Mouse (Mus musculus): ENCODE measurements around the gene Dgkd. TPM values are rescaled to one million over a fixed set of nuclear protein-coding genes. Genes with fewer than 3 reads are reported as not detected.

The Dgkd gene
- polyA plus RNA-seq, 1 experiment from 2014 or later = 31.7 TPM

- Histone ChIP-seq H3K4me1 (ENCODE audit: control insufficient read depth, insufficient read depth, low read length) (0 out of 2 replicates have a peak, but pooled peaks cover 2% of the 10 kb centered on the region), H3K4me3 (ENCODE audit: low read depth, low read length) (no peak overlapping the region), H3K27ac (ENCODE audit: low read depth, low read length) (no peak overlapping the region), H3K9ac (ENCODE audit: low read length) (no peak overlapping the region), H3K36me3 (ENCODE audit: control insufficient read depth, insufficient read depth, low read length) (peaks cover 64% of the 10 kb centered on the region), H3K4me2 (ENCODE audit: low read length) (no peak overlapping the region), H3K27me3 (replicated peaks; ENCODE audit: control insufficient read depth, insufficient read depth, low read length) (no peaks in the 10 kb centered on the region), H3K9me3 (replicated peaks; ENCODE audit: control insufficient read depth, low read length) (no peaks in the 10 kb centered on the region)
- DNase-seq (ENCODE audit: low spot score) (peak; percentile 18), ATAC-seq (no peak)
- 34% methylated on average over 5 of the region's 5 CpGs for WGBS
These were observed 76.6 kb downstream of the Dgkd start for GRCm38 (mm10) chr1:87929730-87930129.

- ATAC-seq (no peak), DNase-seq (ENCODE audit: low spot score) (peak; percentile 9)
- Histone ChIP-seq H3K27ac (ENCODE audit: low read depth, low read length) (no peak overlapping the region), H3K4me3 (ENCODE audit: low read depth, low read length) (no peak overlapping the region), H3K4me1 (ENCODE audit: control insufficient read depth, insufficient read depth, low read length) (0 out of 2 replicates have a peak, but pooled peaks cover 2% of the 10 kb centered on the region), H3K36me3 (ENCODE audit: control insufficient read depth, insufficient read depth, low read length) (peaks cover 57% of the 10 kb centered on the region), H3K9ac (ENCODE audit: low read length) (no peak overlapping the region), H3K27me3 (replicated peaks; ENCODE audit: control insufficient read depth, insufficient read depth, low read length) (no peaks in the 10 kb centered on the region), H3K9me3 (replicated peaks; ENCODE audit: control insufficient read depth, low read length) (no peaks in the 10 kb centered on the region), H3K4me2 (ENCODE audit: low read length) (no peak overlapping the region)
- WGBS = 88% methylated on average over 5 of the region's 5 CpGs
These were observed 80.0 kb downstream of the Dgkd start for GRCm38 (mm10) chr1:87933051-87933450.

DNA sequence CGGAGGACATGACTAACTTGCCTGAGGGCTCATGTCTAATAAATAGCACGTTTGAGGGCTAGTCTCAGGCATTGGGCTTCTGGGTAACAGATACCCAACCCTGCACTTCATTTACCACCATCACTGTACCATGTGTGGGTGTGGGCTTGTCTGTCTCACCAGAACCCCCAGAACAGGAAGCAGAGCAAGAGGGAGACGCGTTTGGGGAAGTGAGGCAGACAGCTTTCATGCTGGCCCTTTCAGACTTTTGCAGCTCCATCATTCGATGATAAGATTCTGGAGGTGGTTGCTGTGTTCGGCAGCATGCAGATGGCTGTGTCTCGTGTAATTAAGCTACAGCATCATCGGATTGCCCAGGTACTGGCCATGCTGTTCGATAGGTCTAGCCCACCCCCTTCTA lies 82.0 kb downstream of the Dgkd start:
- WGBS = 86% methylated on average over 9 of the region's 9 CpGs

GRCm38 (mm10) chr1:87935546-87935945 lies 82.5 kb downstream of the Dgkd start:
- peaks cover 66% of the 10 kb centered on the region for H3K36me3 ChIP-seq (ENCODE audit: control insufficient read depth, insufficient read depth, low read length)
- WGBS = 89% methylated on average over 2 of the region's 2 CpGs
- H3K4me3 ChIP-seq (ENCODE audit: low read depth, low read length) = no peak overlapping the region
- no peaks in the 10 kb centered on the region for H3K9me3 ChIP-seq (replicated peaks; ENCODE audit: control insufficient read depth, low read length)
- no peak for ATAC-seq
- no peak overlapping the region for H3K27ac ChIP-seq (ENCODE audit: low read depth, low read length)
- H3K4me2 ChIP-seq (ENCODE audit: low read length) = no peak overlapping the region
- H3K4me1 ChIP-seq (ENCODE audit: control insufficient read depth, insufficient read depth, low read length) = no peaks in the 10 kb centered on the region
- no peak for DNase-seq (ENCODE audit: low spot score)
- H3K27me3 ChIP-seq (replicated peaks; ENCODE audit: control insufficient read depth, insufficient read depth, low read length) = no peaks in the 10 kb centered on the region
- H3K9ac ChIP-seq (ENCODE audit: low read length) = no peak overlapping the region

More for the DNA sequence above, 82.0 kb downstream of the Dgkd start:
- Histone ChIP-seq H3K27me3 (replicated peaks; ENCODE audit: control insufficient read depth, insufficient read depth, low read length) (no peaks in the 10 kb centered on the region), H3K27ac (ENCODE audit: low read depth, low read length) (no peak overlapping the region), H3K4me3 (ENCODE audit: low read depth, low read length) (no peak overlapping the region), H3K9ac (ENCODE audit: low read length) (no peak overlapping the region), H3K4me1 (ENCODE audit: control insufficient read depth, insufficient read depth, low read length) (no peaks in the 10 kb centered on the region), H3K9me3 (replicated peaks; ENCODE audit: control insufficient read depth, low read length) (no peaks in the 10 kb centered on the region), H3K36me3 (ENCODE audit: control insufficient read depth, insufficient read depth, low read length) (peaks cover 63% of the 10 kb centered on the region), H3K4me2 (ENCODE audit: low read length) (no peak overlapping the region)
- ATAC-seq (no peak), DNase-seq (ENCODE audit: low spot score) (no peak)

GRCm38 (mm10) chr1:87936075-87936474 lies 83.0 kb downstream of the Dgkd start:
- Histone ChIP-seq H3K9me3 (replicated peaks; ENCODE audit: control insufficient read depth, low read length) (no peaks in the 10 kb centered on the region), H3K4me3 (ENCODE audit: low read depth, low read length) (no peak overlapping the region), H3K4me1 (ENCODE audit: control insufficient read depth, insufficient read depth, low read length) (no peaks in the 10 kb centered on the region), H3K36me3 (ENCODE audit: control insufficient read depth, insufficient read depth, low read length) (peaks cover 68% of the 10 kb centered on the region), H3K4me2 (ENCODE audit: low read length) (no peak overlapping the region), H3K9ac (ENCODE audit: low read length) (no peak overlapping the region), H3K27me3 (replicated peaks; ENCODE audit: control insufficient read depth, insufficient read depth, low read length) (no peaks in the 10 kb centered on the region), H3K27ac (ENCODE audit: low read depth, low read length) (no peak overlapping the region)
- 93% methylated on average over 7 of the region's 7 CpGs for WGBS
- DNase-seq (ENCODE audit: low spot score) (no peak), ATAC-seq (no peak)

DNA sequence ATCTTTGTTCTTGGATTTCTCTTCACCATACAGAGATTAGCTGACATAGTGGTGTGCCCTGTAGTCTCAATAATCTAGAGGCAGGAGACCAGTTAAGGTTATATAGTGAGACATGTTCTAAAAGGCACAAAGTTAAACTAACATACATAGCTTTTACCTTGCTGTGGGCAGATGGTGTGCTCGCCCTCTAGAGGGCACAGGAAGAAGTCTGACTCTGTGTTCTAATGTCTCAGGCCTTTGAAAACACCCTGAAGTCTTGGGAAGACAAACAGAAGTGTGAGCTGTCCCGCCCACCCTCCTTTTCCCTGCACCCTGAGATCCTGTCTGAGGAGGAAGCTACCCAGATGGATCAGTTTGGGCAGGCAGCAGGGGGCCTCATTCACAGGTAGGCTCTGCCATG lies 83.4 kb downstream of the Dgkd start:
- Histone ChIP-seq H3K9me3 (replicated peaks; ENCODE audit: control insufficient read depth, low read length) (no peaks in the 10 kb centered on the region), H3K4me2 (ENCODE audit: low read length) (no peak overlapping the region), H3K27me3 (replicated peaks; ENCODE audit: control insufficient read depth, insufficient read depth, low read length) (no peaks in the 10 kb centered on the region), H3K4me3 (ENCODE audit: low read depth, low read length) (no peak overlapping the region), H3K36me3 (ENCODE audit: control insufficient read depth, insufficient read depth, low read length) (peaks cover 68% of the 10 kb centered on the region), H3K27ac (ENCODE audit: low read depth, low read length) (no peak overlapping the region), H3K9ac (ENCODE audit: low read length) (no peak overlapping the region), H3K4me1 (ENCODE audit: control insufficient read depth, insufficient read depth, low read length) (no peaks in the 10 kb centered on the region)
- 54% methylated on average over 2 of the region's 2 CpGs for WGBS
- peak; percentile 17 for DNase-seq (ENCODE audit: low spot score)
- no peak for ATAC-seq

GRCm38 (mm10) chr1:87941765-87942164 lies 88.7 kb downstream of the Dgkd start:
- DNase-seq (ENCODE audit: low spot score) (no peak), ATAC-seq (no peak)
- H3K27me3 ChIP-seq (replicated peaks; ENCODE audit: control insufficient read depth, insufficient read depth, low read length) = no peaks in the 10 kb centered on the region
- H3K9me3 ChIP-seq (replicated peaks; ENCODE audit: control insufficient read depth, low read length) = no peaks in the 10 kb centered on the region
- no peak overlapping the region for H3K27ac ChIP-seq (ENCODE audit: low read depth, low read length)
- H3K4me3 ChIP-seq (ENCODE audit: low read depth, low read length) = no peak overlapping the region
- no peak overlapping the region for H3K4me2 ChIP-seq (ENCODE audit: low read length)
- 89% methylated on average over 1 of the region's 1 CpGs for WGBS
- H3K36me3 ChIP-seq (ENCODE audit: control insufficient read depth, insufficient read depth, low read length) = peaks cover 100% of the 10 kb centered on the region
- no peaks in the 10 kb centered on the region for H3K4me1 ChIP-seq (ENCODE audit: control insufficient read depth, insufficient read depth, low read length)
- H3K9ac ChIP-seq (ENCODE audit: low read length) = no peak overlapping the region

GRCm38 (mm10) chr1:87947681-87948091 lies 94.6 kb downstream of the Dgkd start:
- ATAC-seq (no peak), DNase-seq (ENCODE audit: low spot score) (no peak)
- H3K4me1 ChIP-seq (ENCODE audit: control insufficient read depth, insufficient read depth, low read length) = no peaks in the 10 kb centered on the region
- H3K4me2 ChIP-seq (ENCODE audit: low read length) = no peak overlapping the region
- no peak overlapping the region for H3K9ac ChIP-seq (ENCODE audit: low read length)
- 94% methylated on average over 6 of the region's 6 CpGs for WGBS
- H3K27ac ChIP-seq (ENCODE audit: low read depth, low read length) = no peak overlapping the region
- no peak overlapping the region for H3K4me3 ChIP-seq (ENCODE audit: low read depth, low read length)
- H3K36me3 ChIP-seq (ENCODE audit: control insufficient read depth, insufficient read depth, low read length) = peaks cover 97% of the 10 kb centered on the region
- no peaks in the 10 kb centered on the region for H3K27me3 ChIP-seq (replicated peaks; ENCODE audit: control insufficient read depth, insufficient read depth, low read length)
- no peaks in the 10 kb centered on the region for H3K9me3 ChIP-seq (replicated peaks; ENCODE audit: control insufficient read depth, low read length)

DNA sequence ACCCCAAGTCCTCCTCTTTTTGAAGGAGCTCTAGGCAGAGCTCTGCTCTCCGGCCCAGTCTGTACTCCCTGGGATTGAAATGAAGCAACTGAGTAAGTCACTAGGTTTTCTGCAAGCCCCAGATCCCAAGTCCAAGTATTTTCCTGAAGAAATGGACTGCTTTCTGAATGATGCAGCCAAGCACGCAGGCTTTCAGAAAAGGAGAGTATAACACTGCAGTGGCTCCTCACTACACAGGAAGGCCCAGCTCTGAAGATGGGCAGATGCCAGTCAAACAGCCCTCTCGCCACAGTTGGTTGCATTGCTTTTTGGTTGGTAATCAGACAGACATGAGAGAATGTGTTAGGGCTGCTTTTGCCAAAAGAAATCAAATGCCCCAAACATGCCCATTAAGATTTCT lies 98.6 kb downstream of the Dgkd start:
- Histone ChIP-seq H3K27ac (ENCODE audit: low read depth, low read length) (no peak overlapping the region), H3K9me3 (replicated peaks; ENCODE audit: control insufficient read depth, low read length) (no peaks in the 10 kb centered on the region), H3K4me1 (ENCODE audit: control insufficient read depth, insufficient read depth, low read length) (no peaks in the 10 kb centered on the region), H3K4me3 (ENCODE audit: low read depth, low read length) (no peak overlapping the region), H3K9ac (ENCODE audit: low read length) (no peak overlapping the region), H3K27me3 (replicated peaks; ENCODE audit: control insufficient read depth, insufficient read depth, low read length) (no peaks in the 10 kb centered on the region), H3K4me2 (ENCODE audit: low read length) (no peak overlapping the region), H3K36me3 (ENCODE audit: control insufficient read depth, insufficient read depth, low read length) (peaks cover 96% of the 10 kb centered on the region)
- ATAC-seq (no peak), DNase-seq (ENCODE audit: low spot score) (no peak)
- 92% methylated on average over 3 of the region's 3 CpGs for WGBS
